Mouse (Mus musculus): ENCODE results near the gene Paqr7. TPM values are rescaled to one million over a fixed set of nuclear protein-coding genes. Genes with fewer than 3 reads are reported as not detected.

The Paqr7 gene
- polyA plus RNA-seq (2012; ENCODE audit: low replicate concordance), result 1.8 and 4.0 TPM in 2 replicates

DNA sequence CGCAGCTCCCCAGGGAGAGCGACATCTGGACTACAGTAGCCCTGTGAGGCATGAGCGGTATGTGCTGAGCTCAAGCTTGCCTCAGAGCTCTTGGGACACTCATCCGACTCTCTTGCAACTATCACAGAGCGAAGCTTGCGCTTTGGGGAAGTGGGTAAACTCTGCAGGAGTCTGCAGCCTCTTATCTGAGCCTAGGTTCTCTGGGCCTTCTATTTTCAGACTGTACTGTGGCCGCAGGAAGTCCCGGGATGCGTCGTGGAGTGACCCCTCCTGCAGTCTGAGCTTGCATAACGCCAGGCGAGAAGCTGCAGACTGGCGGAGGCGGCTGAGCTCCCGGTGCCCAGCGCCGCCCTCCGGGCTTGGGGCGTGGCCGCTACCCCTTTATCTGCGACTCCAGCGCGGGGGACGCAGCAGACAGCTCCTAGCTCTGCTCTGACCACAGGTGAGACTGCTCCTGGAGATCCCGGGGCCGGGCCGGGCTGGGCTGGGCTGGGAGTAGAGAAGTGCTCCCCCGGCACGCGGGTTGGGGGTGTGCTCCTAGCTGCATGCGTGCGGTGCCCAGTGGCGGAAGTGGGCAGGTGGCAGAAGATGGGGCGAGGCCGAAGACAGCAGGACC, at the start of gene Paqr7:
TSS of gene Paqr7 (plus strand) at position 103 of the 616 bp plus-strand sequence.

DNA sequence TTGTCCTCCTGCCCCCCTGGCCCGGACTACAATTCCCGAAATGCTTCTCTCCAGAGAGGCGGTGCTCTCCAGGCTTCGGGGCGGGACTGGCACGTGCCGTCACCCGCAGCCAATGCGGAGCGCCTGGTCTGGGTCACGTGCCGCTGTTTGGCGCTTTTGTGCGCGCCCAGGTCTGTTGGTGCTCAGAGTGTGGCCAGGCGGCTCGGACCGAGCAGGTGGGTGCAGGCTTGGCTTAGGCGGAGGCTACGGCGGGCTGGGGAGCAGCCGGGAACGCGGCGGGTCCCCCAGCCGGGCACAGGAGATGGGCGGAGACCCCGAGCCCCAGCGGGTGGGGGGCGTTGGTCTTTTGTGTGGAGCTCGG, 28.3 kb upstream of the Paqr7 start, which contains the start of gene Stmn1:
TSS of gene Stmn1 (plus strand) at position 106 of the 361 bp plus-strand sequence.

GRCm38 (mm10) chr4:134510845-134511411, 14.4 kb downstream of the Paqr7 start, which contains the start of gene Aunip:
Gene Aunip, plus strand, starts transcription at chr4:134510999.

GRCm38 (mm10) chr4:134534932-134535786, 38.7 kb downstream of the Paqr7 start, which contains the start of gene Mtfr1l:
Gene Mtfr1l, minus strand, starts transcription at chr4:134535387.

GRCm38 (mm10) chr4:134551494-134552316, 55.2 kb downstream of the Paqr7 start, which contains the start of gene Selenon:
Gene Selenon, minus strand, starts transcription at chr4:134552166.

Other genes starting within 250 kb of the Paqr7 start
- not detected in 2 replicates for gene Gm30191, start 249.8 kb upstream of the Paqr7 start, polyA plus RNA-seq (2012; ENCODE audit: low replicate concordance)
- 4.2 and 4.6 TPM in 2 replicates for gene Grrp1, start 242.6 kb upstream of the Paqr7 start, polyA plus RNA-seq (2012; ENCODE audit: low replicate concordance)
- 2.9 and 4.8 TPM in 2 replicates for gene Pdik1l, start 208.8 kb upstream of the Paqr7 start, polyA plus RNA-seq (2012; ENCODE audit: low replicate concordance)
- gene Trim63, start 181.6 kb upstream of the Paqr7 start, polyA plus RNA-seq (2012; ENCODE audit: low replicate concordance), result 0.09 TPM in 1 of 2 replicates, not detected in the other
- gene Slc30a2, start 153.5 kb upstream of the Paqr7 start, polyA plus RNA-seq (2012; ENCODE audit: low replicate concordance), result 0.28 TPM in 1 of 2 replicates, not detected in the other
- gene Extl1, start 112.8 kb upstream of the Paqr7 start, polyA plus RNA-seq (2012; ENCODE audit: low replicate concordance), result 0.19 and 0.41 TPM in 2 replicates
- 1.8 and 17.5 TPM in 2 replicates for gene Pafah2, start 100.4 kb upstream of the Paqr7 start, polyA plus RNA-seq (2012; ENCODE audit: low replicate concordance)
- gene Stmn1, start 28.4 kb upstream of the Paqr7 start, polyA plus RNA-seq (2012; ENCODE audit: low replicate concordance), result 42.8 and 82.8 TPM in 2 replicates
- 1.5 and 2.5 TPM in 2 replicates for gene Aunip, start 14.3 kb downstream of the Paqr7 start, polyA plus RNA-seq (2012; ENCODE audit: low replicate concordance)
- gene Mtfr1l, start 38.7 kb downstream of the Paqr7 start, polyA plus RNA-seq (2012; ENCODE audit: low replicate concordance), result 33.0 and 75.0 TPM in 2 replicates
- gene Selenon, start 55.5 kb downstream of the Paqr7 start, polyA plus RNA-seq (2012; ENCODE audit: low replicate concordance), result 5.1 and 6.2 TPM in 2 replicates
- 8.8 and 17.7 TPM in 2 replicates for gene Man1c1, start 207.6 kb downstream of the Paqr7 start, polyA plus RNA-seq (2012; ENCODE audit: low replicate concordance)

Data from leukemia stem cell, adult 10-12 weeks (primary cell).